Mouse (Mus musculus) thymus, postnatal 14 days (tissue): Measurements from ENCODE around the gene Klhdc10.
"Not testable (repeated sequence)": the region's sequence is repeated elsewhere in the genome, so short reads cannot be mapped to it uniquely, and the experiment has no call there.

Source experiments
- DNase-seq: peaks from one replicate; pipeline ENCODE4 v3.0.0; 2021

The Klhdc10 gene

DNA sequence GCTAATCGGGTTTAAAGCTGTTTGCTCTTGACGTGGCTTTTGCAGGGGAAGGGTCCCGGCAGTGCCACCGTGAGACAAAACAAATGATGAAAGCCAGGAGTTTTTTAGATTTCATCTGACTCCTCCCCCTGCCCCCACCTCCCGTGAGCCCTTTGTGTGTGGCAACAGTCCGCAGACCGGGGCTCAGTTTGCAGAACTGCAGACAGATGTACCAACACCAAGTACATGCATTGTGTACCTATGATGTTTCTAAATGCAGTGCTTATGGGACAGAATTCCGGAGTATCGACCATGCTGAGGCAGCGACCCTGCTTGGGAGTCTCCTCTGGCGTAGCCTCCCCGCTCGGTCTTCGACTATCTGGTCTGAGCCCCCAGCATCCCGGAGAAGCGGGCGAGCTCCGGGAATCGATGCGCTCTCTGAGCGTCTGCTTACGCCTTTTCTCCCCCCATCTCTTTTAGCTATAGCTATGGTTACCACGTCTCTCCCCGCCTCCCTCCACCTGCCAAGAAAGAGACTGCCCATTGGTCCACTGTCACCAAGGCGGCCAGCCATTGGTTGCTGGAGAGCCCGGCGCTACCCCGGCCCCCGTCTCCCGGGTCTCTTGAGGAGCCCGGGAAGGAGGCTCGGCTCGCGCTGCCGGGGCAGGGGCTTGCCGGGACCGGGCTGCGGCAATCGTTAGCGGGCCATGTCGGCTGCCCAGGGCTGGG lies at the start of gene Klhdc10:
Gene Klhdc10, plus strand, starts transcription at position 561 of the 708 bp plus-strand sequence.
- peak; percentile 100 for DNase-seq

DNA sequence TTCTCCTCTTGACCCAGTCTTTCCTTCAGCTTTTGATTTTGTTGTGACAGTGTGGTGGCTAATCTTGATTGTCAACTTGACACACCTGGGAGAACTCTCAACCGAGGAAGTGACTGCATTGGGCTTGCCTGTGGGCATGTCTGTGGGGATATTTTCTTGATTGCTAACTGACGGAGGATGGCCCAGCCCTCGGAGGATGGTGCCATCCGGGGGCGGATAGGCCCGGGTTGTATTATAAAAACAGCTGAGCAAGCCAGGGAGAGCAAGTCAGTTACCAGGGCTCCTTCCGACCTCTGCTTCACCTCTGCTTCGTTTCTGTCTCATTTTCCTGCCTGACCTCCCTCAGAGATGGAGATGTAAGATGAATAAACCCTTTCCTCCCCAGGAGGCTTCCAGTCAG lies 48.9 kb upstream of the Klhdc10 start:
- peak; percentile 30 for DNase-seq

DNA sequence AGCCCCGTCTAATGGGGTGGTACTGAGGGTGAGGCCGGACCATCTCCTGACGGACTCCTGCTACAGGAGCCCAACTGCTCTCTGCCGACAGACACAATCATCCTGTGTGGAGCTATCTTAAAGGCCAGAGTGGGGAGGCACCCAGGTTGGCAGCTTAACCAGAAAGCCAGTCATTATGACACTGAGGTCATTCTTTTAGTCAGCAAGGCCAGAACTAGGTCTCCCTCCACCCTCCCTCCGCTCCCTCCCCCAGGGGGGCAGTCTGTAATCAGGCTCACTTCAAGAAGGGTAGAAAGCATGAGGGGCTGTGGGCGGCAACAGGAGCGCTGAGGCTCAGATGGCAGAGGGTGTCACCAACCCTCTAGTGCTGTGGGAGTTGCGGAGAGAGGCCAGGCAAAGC lies 48.0 kb upstream of the Klhdc10 start:
- no peak for DNase-seq

DNA sequence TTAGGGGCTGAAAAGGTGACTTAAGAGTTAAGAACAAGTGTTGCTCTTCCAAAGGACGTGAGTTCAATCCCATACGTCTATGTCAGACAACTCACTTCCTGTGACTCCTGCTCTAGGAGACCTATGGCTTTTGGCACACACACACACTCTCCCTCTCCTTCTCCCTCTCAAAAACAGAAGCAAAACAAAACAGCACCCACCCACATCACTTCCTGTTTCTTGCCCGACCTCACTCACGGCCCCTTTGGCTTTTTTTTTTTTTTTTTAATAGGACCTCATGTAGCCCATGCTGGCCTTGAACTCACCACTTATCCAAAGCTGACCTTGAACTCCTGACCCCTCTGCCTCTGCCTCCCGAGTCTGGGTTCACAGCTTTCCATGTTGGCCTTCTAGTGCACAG lies 46.9 kb upstream of the Klhdc10 start:
- peak; percentile 37 for DNase-seq

DNA sequence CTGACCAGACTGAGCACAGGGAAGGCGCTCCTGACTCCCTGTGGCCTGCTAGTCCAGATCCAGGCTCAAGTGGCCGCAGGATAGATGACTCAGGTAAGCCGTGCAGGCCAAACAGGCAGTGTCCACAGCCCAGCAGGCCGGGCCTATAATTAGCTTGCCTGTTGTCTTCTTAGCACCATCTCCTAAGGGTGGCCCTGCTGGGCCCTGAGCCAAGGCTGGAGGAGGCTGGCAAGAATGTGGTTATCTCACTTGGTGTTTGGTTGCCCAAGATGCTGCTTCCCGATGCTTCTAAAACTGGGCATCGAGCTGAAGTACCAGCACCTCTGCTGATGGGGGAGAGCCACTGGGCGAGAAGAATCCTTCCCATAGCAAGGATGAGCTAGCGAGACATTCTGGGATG lies 46.0 kb upstream of the Klhdc10 start:
- no peak for DNase-seq

DNA sequence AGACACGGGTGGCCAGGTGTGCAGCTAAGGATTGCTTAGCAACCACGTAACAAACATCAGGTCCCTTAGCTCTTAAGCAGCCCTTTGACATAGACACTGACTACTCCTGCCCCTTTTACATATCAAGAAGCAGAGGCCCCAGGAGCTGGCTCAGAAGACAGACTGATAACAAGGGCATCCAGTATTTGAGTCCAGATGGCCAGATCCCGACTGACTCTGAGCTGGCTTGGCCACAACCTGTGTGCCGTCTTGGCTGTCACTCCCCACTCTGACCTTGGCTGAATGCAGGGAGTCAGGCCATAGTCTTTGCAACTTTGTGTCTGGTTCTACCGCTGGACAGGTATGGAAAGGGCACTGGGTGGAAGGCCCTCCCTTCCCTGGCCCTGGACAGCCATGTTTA lies 45.5 kb upstream of the Klhdc10 start:
- no peak for DNase-seq

DNA sequence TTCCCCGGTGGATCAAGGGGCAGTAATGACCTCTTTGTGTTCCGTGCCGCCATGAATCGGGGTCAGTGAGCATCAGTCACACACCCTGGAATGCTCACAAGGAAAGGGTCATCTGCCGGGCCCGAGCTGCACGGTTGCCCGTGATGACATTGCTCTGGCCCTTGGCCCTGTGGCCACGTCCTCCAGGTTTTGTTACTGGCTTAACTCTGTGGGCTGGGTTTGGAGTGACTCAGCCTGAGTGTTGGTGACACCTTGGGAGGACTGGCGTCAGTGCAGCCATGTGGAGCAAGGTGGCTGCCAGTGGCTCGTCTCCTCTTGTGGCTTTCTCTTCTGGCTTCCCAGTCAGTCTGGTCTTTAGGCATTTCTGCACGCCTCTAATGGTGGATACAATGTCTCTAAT lies 45.0 kb upstream of the Klhdc10 start:
- no peak for DNase-seq

DNA sequence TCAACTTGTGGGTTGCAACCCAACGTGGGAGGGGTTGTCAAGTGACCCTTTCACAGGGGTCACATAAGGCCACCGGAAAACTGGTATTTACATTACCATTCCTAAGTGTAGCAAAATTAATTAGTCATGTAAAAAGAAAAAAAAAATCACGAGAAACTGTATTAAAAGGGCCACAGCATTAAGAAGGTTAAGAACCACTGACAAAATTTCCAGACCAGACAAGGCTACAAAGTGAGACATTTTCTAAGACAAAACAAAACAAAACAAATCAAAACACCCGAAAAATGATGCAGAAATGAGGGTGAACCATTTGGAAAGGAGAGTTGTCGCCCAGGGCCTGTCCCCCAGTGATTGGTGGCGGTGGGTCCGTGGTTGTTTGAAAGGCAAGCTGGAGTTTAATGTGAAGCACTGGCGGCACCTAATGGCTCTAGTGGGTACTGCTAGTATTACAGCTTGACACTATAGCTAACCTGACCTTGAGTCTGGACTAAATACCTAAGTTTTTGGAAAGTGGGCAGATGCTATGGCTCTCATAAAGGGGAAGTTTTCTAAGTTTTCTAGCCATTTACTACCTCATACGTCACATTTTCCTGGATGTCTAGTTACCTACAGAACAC lies 44.0 kb upstream of the Klhdc10 start:
- peak; percentile 84 for DNase-seq

DNA sequence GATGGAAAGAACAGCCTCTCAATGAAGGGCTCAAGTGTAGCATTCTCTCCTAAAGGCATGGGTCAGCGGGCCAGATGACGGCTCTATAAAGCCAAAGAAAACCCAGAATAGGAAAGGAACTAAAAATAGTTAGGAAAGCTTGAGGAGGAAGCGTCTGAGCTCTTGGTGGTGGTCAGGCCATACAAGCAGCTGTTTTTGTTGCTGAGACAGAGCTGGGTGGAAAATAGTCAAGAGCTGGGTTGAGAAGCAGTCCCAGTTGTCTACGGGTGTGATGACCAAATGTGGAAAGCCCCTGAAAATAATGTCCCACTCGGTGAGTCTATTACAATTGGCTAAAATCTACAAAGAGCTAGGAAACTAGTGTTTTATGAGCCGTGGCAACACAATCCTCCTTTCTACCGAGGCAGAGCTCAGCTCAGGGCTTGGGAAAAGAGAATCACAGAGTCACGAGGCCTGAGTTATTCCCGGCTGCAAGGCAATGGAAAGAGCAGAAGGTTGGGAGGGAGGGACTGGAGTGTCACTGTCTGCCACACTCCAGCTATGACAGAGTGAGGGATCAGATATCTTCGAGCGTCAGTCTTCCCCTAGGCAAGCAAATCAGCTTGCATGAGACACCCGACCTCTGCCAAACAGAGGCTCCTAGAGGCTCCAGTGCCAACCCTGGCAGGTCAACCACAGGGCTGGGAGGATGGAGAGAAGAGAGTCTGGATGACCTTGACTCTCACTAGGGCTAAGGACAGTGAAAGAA lies 41.7 kb upstream of the Klhdc10 start:
- no peak for DNase-seq

DNA sequence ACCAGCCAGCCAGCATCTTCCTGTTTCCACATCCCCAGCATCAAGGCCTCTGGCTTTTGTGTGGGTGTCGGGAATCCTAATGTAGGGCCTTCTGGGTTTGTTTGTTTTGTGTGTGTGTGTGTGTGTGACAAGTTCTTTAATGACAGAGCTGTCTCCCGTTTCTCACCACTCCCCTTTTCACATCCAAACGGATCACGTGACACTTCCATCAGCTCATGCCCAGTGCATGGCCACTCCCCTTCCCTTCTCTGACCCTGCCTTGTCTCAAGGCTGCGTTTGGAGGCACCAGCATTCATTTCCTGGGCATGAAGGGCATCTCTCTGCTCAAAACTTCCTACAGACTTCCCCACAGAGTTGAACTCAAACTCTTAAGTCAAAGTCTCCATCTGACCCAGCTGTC lies 37.9 kb upstream of the Klhdc10 start:
- no peak for DNase-seq

DNA sequence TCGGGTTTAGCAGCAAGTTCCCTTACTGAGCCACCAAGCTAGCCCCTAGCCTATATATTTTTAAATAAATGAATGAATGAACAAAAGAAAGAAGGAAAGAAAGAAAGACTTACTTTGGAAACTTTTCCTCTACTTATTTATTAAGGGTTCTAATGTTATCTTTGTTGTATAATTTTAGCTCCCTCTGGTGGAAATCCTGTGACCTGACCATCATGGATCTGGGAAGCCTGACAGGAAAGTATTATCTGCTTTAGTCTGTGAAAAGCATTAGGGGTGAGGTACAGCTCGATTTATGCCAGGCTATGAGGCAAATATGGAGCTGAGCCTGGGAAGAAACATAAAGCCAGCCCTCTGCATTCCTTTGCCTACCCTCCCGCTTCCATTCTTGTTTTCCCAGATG lies 32.4 kb upstream of the Klhdc10 start:
- no peak for DNase-seq

DNA sequence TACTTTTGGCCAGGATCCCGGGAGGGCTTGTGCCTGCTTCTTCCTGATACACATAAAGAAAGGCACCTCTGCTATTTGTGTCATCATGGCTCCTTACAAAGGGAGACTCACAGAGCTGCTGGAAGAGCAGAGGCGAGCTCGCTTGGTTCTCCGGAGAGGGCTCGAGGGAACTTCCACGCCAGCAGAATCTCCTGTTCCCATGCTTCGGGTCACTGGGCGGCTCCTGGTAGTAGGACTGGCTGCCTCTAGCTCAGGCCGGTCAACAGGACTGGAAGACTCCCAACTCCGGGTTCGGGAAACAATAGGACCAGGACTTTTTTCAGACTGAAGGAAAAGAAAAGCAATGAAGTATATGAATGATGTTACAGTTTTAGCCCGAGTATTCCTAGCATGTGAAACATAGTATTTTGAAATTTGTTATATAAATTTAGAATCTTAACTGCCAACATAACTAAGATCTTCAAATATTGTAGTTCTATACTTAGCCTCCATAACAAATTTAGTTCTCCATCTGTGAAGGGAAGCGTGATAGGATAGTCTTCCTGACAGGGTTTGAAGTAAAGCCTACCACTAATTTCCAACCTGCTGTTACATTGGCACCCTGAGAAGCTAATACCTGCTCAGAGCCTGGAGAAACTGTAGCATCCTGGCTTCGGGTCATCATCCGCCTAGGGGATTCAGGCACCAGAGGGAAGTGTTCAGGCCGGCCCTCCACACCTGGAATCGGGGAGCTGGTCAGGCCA lies 28.9 kb upstream of the Klhdc10 start:
- no peak for DNase-seq

DNA sequence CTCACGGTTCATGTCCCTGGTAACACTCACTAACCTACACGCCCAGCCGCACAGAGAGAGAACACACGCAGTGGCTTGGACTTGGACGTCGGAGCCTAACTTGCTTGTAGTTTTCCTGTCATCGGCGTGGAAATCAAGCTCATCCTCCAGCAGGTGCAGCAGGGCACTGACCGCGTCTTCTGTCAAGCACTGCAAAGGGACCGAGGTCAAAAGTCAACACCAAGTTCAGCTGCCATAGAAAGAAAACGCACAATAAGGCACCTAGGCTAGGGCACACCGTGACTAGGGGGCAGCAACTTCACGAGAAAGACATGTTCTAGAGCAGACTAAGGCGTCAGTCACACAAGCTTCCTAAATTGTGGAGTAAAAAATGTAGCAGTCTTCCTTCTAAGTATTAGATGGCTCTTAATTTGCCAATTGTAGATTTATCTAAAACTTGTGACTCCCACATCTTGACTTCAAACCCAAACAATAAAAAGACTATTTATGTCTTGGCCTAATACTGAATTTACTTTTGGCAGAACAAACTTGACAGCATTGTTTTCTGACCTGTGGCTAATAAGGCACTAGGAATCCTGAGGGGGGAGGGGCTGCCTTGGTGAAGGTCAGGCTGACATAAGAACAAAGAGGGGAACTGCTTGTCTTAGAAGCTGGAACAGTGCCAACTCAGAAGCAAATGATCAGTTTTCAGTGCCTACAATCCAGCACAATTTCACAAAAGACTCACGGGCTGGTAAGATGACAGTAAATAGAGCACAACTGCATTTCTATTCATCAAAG lies 26.7 kb upstream of the Klhdc10 start:
- DNase-seq, result no peak

DNA sequence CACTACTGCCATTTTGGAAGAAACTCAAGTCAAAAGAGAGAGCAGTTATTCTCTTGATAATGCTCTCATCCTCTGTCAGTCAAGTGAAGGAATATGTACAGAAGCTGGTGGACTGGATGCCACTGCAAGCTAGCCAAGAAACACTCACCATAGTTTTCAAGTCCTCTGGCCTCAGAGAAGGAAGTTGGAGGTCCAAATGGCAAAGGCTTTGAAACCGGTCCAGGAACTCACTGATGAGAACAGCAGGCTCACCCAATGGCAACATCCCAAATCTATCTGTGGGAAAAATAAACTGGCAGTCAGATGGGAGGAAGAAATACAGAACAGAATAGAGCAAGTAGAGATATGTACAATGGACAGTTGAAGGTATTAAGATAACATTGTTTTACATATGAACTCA lies 25.9 kb upstream of the Klhdc10 start:
- no peak for DNase-seq

DNA sequence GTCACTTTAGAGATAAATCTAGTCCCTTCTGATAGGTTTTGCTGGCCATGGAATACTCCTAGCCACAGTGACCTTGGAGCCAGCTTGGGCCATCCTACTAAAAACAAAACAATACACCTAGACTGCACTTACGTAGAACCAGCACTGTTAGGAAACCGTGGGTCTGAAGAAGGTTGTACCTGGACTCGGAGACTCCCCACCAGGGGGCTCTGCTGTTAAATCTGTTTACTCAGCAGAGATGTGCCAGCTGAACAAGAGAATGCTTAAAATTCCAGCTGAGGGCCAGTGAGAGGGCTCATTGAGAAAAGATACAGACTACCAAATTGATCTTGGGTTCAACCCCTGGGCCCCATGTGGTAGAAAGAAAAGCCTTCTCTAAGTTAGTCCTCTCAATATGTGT lies 20.6 kb upstream of the Klhdc10 start:
- peak; percentile 58 for DNase-seq

DNA sequence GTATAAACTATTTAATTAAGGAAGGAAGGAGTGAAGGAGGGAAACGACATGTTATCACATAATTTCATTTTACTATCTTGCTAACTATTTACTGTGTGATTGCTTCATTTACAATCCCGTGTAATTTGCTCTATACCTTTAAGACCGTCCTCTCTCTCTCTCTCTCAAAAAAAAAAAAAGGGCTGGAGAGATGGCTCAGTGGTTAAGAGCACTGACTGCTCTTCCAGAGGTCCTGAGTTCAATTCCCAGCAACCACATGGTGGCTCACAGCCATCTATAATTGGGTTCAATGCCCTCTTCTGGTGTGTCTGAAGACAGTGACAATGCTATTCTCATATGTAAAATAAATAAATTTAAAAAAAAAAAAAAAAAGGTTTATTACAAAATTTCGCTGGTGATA lies 11.4 kb upstream of the Klhdc10 start:
- DNase-seq, result not testable (repeated sequence)

DNA sequence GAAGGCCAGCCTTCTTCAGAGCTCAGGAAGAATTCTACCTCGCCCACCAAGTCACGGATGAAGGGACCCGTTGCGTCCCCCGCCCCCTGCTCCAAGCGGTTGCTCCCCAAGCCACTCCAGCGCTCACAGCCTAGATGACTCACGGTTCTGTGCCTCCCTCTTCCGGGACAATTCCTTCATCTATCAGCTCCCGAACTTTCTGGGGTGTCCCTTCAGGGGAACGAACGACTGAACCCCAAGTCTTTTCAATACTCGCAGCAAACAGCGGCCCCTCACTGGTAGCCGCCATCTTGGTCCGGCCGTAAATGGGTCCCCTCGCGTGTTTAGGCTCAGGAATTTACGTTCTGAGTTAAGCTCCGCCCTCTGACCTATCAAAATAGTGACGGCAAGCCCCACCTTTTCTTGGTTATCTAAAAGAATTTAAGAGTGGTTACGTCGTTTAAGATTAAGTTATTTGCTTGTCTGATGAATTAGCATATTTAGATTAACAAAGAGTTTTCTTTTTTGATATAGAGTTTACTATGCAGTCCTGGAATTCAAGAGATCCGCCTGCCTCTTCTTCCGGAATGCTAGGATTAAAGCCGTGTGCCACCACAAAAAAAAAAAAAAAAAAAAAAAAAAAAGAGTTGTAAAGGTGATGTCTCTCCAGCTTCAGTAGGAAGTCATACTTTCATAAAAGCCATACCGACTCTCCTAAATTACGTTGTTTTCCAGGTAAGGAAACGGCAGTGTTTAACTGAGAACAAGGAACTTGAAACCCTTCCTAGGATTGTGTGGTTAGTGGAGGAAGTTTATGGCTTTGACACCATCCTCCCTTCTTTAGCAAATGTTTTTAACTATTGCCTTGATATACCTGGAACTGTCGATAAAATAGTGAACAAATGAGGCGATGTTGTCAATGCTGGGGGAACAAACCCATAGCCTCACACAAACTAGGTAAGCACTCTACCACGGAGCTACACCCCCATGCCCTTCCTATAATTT lies 10.7 kb upstream of the Klhdc10 start, which contains the start of gene Zc3hc1:
Gene Zc3hc1, minus strand, starts transcription at position 315 of the 984 bp plus-strand sequence.
- DNase-seq, result peak; percentile 82

DNA sequence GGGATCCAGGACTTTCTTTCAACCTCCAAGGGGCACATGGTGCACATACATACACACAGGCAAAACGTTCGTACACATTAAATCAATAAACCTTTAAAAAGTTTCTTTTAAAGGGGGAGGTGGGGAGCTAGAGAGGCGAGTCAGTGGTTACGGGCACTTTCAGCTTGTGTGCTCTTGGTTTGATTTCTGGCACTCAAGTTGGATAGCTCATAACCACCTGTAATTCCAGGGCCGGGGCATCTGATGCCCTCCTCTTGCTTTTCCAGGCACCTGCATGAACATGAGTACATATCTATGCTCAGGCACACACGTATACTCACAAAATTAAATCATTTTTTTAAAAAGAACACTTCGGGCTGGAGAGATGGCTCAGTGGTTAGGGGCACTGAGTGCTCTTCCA lies 9.7 kb upstream of the Klhdc10 start:
- no peak for DNase-seq

DNA sequence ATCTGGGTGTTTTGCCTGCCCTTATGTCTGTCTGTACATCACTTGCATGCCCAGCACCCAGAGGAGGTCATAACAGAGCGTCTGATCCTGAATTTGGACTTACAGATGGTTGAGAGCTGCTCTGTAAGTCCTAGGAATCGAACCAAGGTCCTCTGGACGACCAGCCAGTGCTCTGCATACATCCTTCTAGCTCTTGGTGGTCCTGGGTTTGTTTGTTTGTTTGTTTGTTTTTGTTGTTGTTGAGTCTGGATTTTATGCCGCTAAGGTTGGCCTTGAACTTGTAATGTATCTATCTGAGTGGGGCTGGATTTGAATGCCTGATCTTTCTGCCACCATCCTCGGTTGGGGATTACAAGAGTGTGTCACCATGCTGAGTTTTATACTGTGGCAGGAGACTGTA lies 1.5 kb upstream of the Klhdc10 start:
- DNase-seq, result peak; percentile 14

DNA sequence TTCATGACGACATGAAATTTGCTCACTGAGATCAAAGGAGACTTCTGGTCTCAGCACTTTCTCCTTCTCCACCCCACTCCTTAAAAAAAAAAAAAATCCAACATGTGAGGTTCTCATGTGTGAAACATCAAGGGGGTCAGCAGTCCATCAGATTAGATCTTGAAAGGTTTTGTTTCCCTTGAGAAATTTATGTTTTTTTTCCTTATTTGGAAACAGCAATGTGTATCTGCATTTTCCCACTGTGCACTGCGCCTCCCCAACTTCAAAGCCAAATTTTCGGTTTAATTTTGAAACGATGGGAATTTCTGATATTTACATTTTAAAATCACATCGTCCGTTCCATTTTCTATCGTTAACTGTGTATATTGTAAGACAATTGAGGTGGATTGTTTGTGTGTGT lies 952 bp upstream of the Klhdc10 start:
- peak; percentile 20 for DNase-seq

DNA sequence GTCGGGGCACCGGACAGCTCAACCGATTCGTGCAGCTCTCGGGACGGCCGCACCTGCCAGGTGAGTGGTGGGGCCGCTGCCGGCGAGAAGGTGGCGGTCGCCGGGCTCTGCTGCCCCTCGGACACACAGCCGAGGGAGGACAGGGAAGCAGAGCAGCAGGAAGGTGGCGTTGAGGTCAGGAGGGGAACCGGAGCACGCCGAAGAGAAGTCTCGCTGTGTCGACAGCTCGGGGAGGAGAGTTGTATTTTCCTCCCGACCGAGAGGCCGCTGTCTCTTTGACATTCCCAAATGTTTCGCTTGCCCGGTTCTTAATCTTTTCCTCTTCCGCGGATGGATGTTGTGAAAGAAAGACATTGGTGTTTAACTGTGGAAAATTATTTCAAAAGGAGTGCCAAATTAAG lies 423 bp downstream of the Klhdc10 start:
- no peak for DNase-seq
